Mouse (Mus musculus) neutrophil, adult 59 days (primary cell): ENCODE data around the gene C87977. TPM values are rescaled to one million over a fixed set of nuclear protein-coding genes. Genes with fewer than 3 reads are reported as not detected.

Experiments used
- total RNA-seq, 2 experiments: library from RNA; stranded (reverse); gene quantifications; 1 replicate in 1 of 2; 2 replicates in 1 of 2; pipeline ENCODE4 v1.2.4; 2023

C87977 gene
- not detected for total RNA-seq

GRCm38 (mm10) chr4:144213218-144213617, at the start of gene C87977:
Gene C87977 (minus strand): TSS chr4:144213318.

DNA sequence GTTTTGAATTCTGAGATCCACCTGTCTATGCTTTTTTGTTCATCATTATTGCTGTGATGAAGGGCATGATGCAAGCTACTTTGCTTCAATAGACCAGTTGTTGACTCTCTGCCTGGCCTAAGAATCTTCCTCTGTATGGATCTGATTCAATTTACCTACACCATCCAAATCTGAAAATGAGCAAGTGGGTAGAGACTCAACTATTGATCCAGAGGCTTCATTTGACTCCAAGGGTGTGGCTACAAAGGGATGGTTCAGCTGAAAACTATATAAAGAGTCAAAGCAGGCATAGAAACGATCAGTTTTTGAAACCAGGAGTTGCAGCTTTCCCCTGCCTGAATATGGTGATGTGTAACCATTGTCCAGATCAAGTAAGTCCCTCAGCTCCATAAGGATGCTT, 22.7 kb downstream of the C87977 start, which contains the start of gene Oog2:
Oog2 (plus strand) TSS at position 301 of the 400 bp plus-strand sequence.

DNA sequence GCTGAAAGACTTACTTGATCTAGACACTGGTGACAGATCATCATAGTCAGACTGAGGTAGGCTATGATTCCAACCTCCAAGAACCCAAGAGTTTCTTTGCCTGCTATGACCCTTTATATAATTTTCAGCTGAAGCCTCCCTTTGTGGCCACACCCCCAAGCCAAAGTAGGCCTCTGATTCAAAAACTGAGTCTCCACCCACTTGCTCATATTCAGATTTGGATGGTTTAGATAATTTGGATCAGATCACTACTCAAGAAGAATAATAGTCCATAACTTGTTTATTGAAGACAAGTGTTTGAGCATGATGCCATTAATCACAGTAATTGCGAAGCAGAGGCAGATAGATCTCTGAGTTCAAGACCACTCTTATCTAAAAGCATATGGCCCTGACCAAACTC, 50.6 kb downstream of the C87977 start, which contains the start of gene Oog3:
Oog3 (minus strand) TSS at position 101 of the 400 bp plus-strand sequence.

Other genes with a start within 250 kb of the C87977 start
- gene Gm13101, start 246.4 kb downstream of the C87977 start, total RNA-seq = not detected
- not detected for gene Pramef17, start 218.9 kb downstream of the C87977 start, total RNA-seq
- not detected for gene Pramel4, start 154.2 kb downstream of the C87977 start, total RNA-seq
- gene Gm13102, start 106.8 kb downstream of the C87977 start, total RNA-seq = not detected
- gene Oog3, start 50.7 kb downstream of the C87977 start, total RNA-seq = not detected
- gene Oog2, start 22.6 kb downstream of the C87977 start, total RNA-seq = not detected
- not detected for gene Pramel5, start 67.2 kb upstream of the C87977 start, total RNA-seq
- not detected for gene Gm13128, start 116.9 kb upstream of the C87977 start, total RNA-seq
- not detected for gene Gm13119, start 144.6 kb upstream of the C87977 start, total RNA-seq
- not detected for gene Pramef20, start 164.6 kb upstream of the C87977 start, total RNA-seq
- not detected for gene Pramef12, start 195.1 kb upstream of the C87977 start, total RNA-seq
- gene 1700012P22Rik, start 225.5 kb upstream of the C87977 start, total RNA-seq = not detected
- not detected for gene Gm9944, start 240.0 kb upstream of the C87977 start, total RNA-seq